Mouse (Mus musculus) ES-Bruce4 (cell line): Measurements from ENCODE around the gene Trim2. TPM values are rescaled to one million over a fixed set of nuclear protein-coding genes. Genes with fewer than 3 reads are reported as not detected.

Experiments used
- H3K27ac ChIP-seq: 2 replicates; pipeline ENCODE4 v1.5.1; 2012; ENCODE audit warnings: low read length, inconsistent platforms; ENCODE audit not compliant: insufficient read depth
- H3K27me3 ChIP-seq: 2 replicates; pipeline ENCODE4 v1.6.1; 2012; ENCODE audit warnings: mild to moderate bottlenecking, low read length, inconsistent platforms; ENCODE audit not compliant: control insufficient read depth, poor library complexity, insufficient read depth, severe bottlenecking
- H3K36me3 ChIP-seq: 2 replicates; pipeline ENCODE4 v1.6.1; 2012; ENCODE audit warnings: inconsistent platforms, mild to moderate bottlenecking, low read length, moderate library complexity; ENCODE audit not compliant: control insufficient read depth, poor library complexity, insufficient read depth, severe bottlenecking
- H3K4me1 ChIP-seq: one replicate; pipeline ENCODE4 v1.8.1; 2011; ENCODE audit warnings: low read length; ENCODE audit not compliant: control insufficient read depth, insufficient read depth
- H3K4me3 ChIP-seq: 2 replicates; pipeline ENCODE4 v1.5.1; 2011; ENCODE audit warnings: low read depth, mild to moderate bottlenecking, low read length
- H3K9ac ChIP-seq: 2 replicates; pipeline ENCODE4 v1.6.1; 2012; ENCODE audit warnings: low read depth, mild to moderate bottlenecking, inconsistent platforms; ENCODE audit not compliant: poor library complexity, severe bottlenecking
- H3K9me3 ChIP-seq: replicated peaks from 2 replicates; pipeline ENCODE4 v1.6.1; 2012; ENCODE audit warnings: mild to moderate bottlenecking, low read length, inconsistent platforms; ENCODE audit not compliant: control insufficient read depth, poor library complexity, insufficient read depth, severe bottlenecking
- CTCF ChIP-seq: IDR thresholded peaks from one replicate; pipeline ENCODE4 v1.8.1; 2011; ENCODE audit warnings: low read depth, low read length
- EP300 ChIP-seq: IDR thresholded peaks from 2 replicates; pipeline ENCODE4 v1.6.1; 2011; ENCODE audit warnings: low read depth, low read length; ENCODE audit not compliant: insufficient read depth
- POLR2A ChIP-seq: IDR thresholded peaks from one replicate; pipeline ENCODE4 v1.8.1; 2011; ENCODE audit warnings: low read length; ENCODE audit not compliant: insufficient read depth
- polyA plus RNA-seq: library from polyadenylated mRNA; stranded (reverse); fragments of >200 nt; gene quantifications from 2 replicates; pipeline ENCODE4 v1.2.4, GENCODE M21; 2011; ENCODE audit warnings: low read depth; ENCODE audit not compliant: missing spikeins, insufficient read depth, insufficient read length

Gene Trim2
- polyA plus RNA-seq, 1 experiment, result 12.8 TPM

GRCm38 (mm10) chr3:84173581-84174154 lies 133.0 kb downstream of the Trim2 start, which contains the start of gene Gm6525:
Gene Gm6525, plus strand, starts transcription at chr3:84174104.
- Histone ChIP-seq H3K4me1 (no peaks in the 10 kb centered on the region), H3K9me3 (no peaks in the 10 kb centered on the region), H3K27me3 (no peaks in the 10 kb centered on the region), H3K36me3 (peaks cover 8% of the 10 kb centered on the region; the same call in 1 of the 2 replicates), H3K4me3 (no peak within 1 kb of the TSS), H3K9ac (no peak within 1 kb of the TSS), H3K27ac (no peak within 1 kb of the TSS)
- TF ChIP-seq EP300 (no peak), POLR2A (no peak), CTCF (no peak)

DNA sequence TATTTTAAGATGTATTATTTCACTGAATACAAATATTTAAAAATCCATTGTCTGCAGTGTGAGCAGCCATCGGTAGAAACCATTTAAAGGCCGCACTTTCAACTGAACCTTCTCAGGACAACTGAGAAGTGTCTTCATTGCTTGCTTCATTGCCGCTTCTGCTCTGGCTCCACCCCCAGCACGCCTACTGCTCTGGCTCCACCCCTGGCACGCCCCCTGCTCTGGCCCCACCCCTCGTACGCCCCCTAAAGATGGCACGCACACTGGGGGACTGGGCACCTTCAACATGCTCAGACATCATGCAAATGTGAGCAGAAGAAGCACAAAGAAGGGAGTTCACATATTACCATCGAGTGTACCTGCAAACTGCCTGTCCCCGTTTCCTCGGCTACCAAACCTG lies 134.3 kb downstream of the Trim2 start:
- TF ChIP-seq POLR2A (no peak), EP300 (no peak), CTCF (no peak)
- Histone ChIP-seq H3K36me3 (peaks cover 8% of the 10 kb centered on the region; the same call in 1 of the 2 replicates), H3K4me1 (no peaks in the 10 kb centered on the region), H3K9ac (no peak overlapping the region), H3K27ac (no peak overlapping the region), H3K4me3 (peak overlapping the region; percentile 52), H3K27me3 (no peaks in the 10 kb centered on the region), H3K9me3 (no peaks in the 10 kb centered on the region)

- H3K27ac ChIP-seq, result no peak overlapping the region
- H3K27me3 ChIP-seq, result no peaks in the 10 kb centered on the region
- no peak overlapping the region for H3K4me3 ChIP-seq
- no peak for TF ChIP-seq EP300
- TF ChIP-seq CTCF, result peak; percentile 51
- TF ChIP-seq POLR2A, result no peak
- H3K36me3 ChIP-seq, result peaks cover 5% of the 10 kb centered on the region; the same call in 1 of the 2 replicates
- no peak overlapping the region for H3K9ac ChIP-seq
- no peaks in the 10 kb centered on the region for H3K9me3 ChIP-seq
- no peaks in the 10 kb centered on the region for H3K4me1 ChIP-seq
Measured at GRCm38 (mm10) chr3:84169393-84170005, 137.2 kb downstream of the Trim2 start.

DNA sequence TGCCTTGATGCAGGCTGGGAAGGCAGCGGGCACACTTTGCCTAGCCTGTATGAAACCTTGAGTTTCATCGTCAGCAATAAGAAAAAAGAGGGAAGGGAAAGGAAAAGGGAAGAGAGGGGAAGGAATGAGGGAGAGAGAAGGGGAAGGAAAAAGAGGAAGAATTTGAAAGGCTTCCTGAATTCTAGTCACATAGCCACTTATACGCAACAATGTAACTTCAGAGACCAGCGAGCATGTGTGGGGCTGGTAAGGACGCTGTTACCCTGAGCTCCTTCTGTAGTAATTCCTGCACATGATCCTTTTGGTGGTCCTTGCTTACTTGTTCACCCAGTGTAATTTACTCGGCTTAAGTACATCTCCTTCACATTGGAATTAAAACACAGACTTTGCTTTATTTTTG lies 137.7 kb downstream of the Trim2 start:
- peaks cover 5% of the 10 kb centered on the region; the same call in 1 of the 2 replicates for H3K36me3 ChIP-seq
- TF ChIP-seq CTCF, result no peak
- TF ChIP-seq POLR2A, result no peak
- TF ChIP-seq EP300, result no peak
- no peaks in the 10 kb centered on the region for H3K4me1 ChIP-seq
- H3K9ac ChIP-seq, result no peak overlapping the region
- no peak overlapping the region for H3K27ac ChIP-seq
- no peaks in the 10 kb centered on the region for H3K9me3 ChIP-seq
- H3K27me3 ChIP-seq, result no peaks in the 10 kb centered on the region
- no peak overlapping the region for H3K4me3 ChIP-seq

DNA sequence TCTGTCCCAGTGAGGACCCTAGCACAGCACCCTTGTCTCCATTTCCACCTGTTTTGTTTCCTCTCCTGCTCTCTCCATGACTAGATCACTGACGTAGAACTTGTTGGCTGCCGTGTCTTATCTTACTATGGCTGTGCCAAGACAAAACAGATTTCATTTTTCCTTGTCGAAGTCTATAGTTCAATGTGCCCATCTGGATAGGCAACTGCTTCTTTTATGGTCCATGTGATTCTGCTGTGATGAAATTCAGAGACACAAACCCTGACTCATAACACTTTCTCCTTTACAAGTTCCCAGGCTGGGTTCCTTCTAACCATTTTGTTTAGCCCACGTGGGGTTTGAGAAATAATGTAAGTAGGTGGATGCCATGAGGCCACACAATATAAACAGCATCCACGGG lies 140.6 kb downstream of the Trim2 start:
- Histone ChIP-seq H3K27ac (no peak overlapping the region), H3K4me3 (no peak overlapping the region), H3K9me3 (no peaks in the 10 kb centered on the region), H3K9ac (no peak overlapping the region), H3K4me1 (no peaks in the 10 kb centered on the region), H3K27me3 (no peaks in the 10 kb centered on the region), H3K36me3 (no peaks in the 10 kb centered on the region; the same call in 1 of the 2 replicates)
- TF ChIP-seq POLR2A (no peak), CTCF (no peak), EP300 (no peak)

DNA sequence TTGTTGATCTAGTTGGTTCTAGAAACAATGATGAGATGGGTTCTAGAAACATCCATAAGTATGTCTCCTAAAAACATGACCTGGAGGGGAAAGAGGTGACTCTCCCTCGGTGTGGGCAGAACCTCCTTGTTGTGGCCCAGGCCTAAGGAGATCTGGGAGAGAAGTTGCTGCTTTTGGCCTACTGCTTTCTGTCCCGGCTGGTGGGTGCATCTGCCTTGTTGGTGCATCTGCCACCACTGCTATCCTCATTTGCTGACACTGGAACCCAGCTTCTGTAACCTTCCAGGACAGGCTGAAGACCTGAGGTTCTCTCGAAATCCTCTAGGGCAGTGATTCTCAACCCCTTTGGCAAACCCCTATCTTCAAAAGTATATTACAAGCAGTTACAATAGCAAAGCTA lies 141.3 kb downstream of the Trim2 start:
- Histone ChIP-seq H3K36me3 (no peaks in the 10 kb centered on the region; the same call in 1 of the 2 replicates), H3K27ac (no peak overlapping the region)

More for the DNA sequence above, 141.3 kb downstream of the Trim2 start:
- no peak overlapping the region for H3K9ac ChIP-seq
- no peaks in the 10 kb centered on the region for H3K27me3 ChIP-seq
- H3K9me3 ChIP-seq, result no peaks in the 10 kb centered on the region
- H3K4me1 ChIP-seq, result no peaks in the 10 kb centered on the region
- no peak overlapping the region for H3K4me3 ChIP-seq
- no peak for TF ChIP-seq POLR2A
- no peak for TF ChIP-seq EP300
- no peak for TF ChIP-seq CTCF
